Mouse (Mus musculus): ENCODE measurements around the gene St6galnac1. TPM values are rescaled to one million over a fixed set of nuclear protein-coding genes. Genes with fewer than 3 reads are reported as not detected.

St6galnac1 gene
- polyA plus RNA-seq, 1 experiment, result 0.09 TPM

GRCm38 (mm10) chr11:116806136-116807071 lies 31.1 kb upstream of the St6galnac1 start:
- H3K4me3 ChIP-seq (ENCODE audit: control insufficient read depth, low read depth, low read length), result no peak overlapping the region
- H3K27me3 ChIP-seq (ENCODE audit: control insufficient read depth, insufficient read depth, low read length), result no peaks in the 10 kb centered on the region
- H3K36me3 ChIP-seq (ENCODE audit: control insufficient read depth, insufficient read depth, low read length), result no peaks in the 10 kb centered on the region
- no peak for TF ChIP-seq CTCF (IDR thresholded peaks at IDR 0.05; ENCODE audit: control insufficient read depth, insufficient read depth, insufficient replicate concordance, low read depth, low read length)
- no peak for TF ChIP-seq POLR2A (IDR thresholded peaks at IDR 0.05; ENCODE audit: control insufficient read depth, low read depth, low read length)
- peaks cover 5% of the 10 kb centered on the region; the same call in 1 of the 2 replicates for H3K4me1 ChIP-seq (ENCODE audit: control insufficient read depth, insufficient read depth, low read length)
- no peak overlapping the region for H3K27ac ChIP-seq (ENCODE audit: control insufficient read depth, insufficient read depth, low read depth, low read length)

GRCm38 (mm10) chr11:116802709-116803108 lies 27.4 kb upstream of the St6galnac1 start:
- Histone ChIP-seq H3K27me3 (ENCODE audit: control insufficient read depth, insufficient read depth, low read length) (no peaks in the 10 kb centered on the region), H3K4me1 (ENCODE audit: control insufficient read depth, insufficient read depth, low read length) (no peaks in the 10 kb centered on the region), H3K36me3 (ENCODE audit: control insufficient read depth, insufficient read depth, low read length) (no peaks in the 10 kb centered on the region), H3K4me3 (ENCODE audit: control insufficient read depth, low read depth, low read length) (no peak overlapping the region), H3K27ac (ENCODE audit: control insufficient read depth, insufficient read depth, low read depth, low read length) (no peak overlapping the region)
- TF ChIP-seq CTCF (IDR thresholded peaks at IDR 0.05; ENCODE audit: control insufficient read depth, insufficient read depth, insufficient replicate concordance, low read depth, low read length) (no peak), POLR2A (IDR thresholded peaks at IDR 0.05; ENCODE audit: control insufficient read depth, low read depth, low read length) (no peak)

GRCm38 (mm10) chr11:116801106-116801505 lies 25.8 kb upstream of the St6galnac1 start:
- Histone ChIP-seq H3K27me3 (ENCODE audit: control insufficient read depth, insufficient read depth, low read length) (no peaks in the 10 kb centered on the region), H3K4me3 (ENCODE audit: control insufficient read depth, low read depth, low read length) (no peak overlapping the region), H3K4me1 (ENCODE audit: control insufficient read depth, insufficient read depth, low read length) (no peaks in the 10 kb centered on the region), H3K27ac (ENCODE audit: control insufficient read depth, insufficient read depth, low read depth, low read length) (no peak overlapping the region), H3K36me3 (ENCODE audit: control insufficient read depth, insufficient read depth, low read length) (no peaks in the 10 kb centered on the region)
- TF ChIP-seq CTCF (IDR thresholded peaks at IDR 0.05; ENCODE audit: control insufficient read depth, insufficient read depth, insufficient replicate concordance, low read depth, low read length) (no peak), POLR2A (IDR thresholded peaks at IDR 0.05; ENCODE audit: control insufficient read depth, low read depth, low read length) (no peak)

- TF ChIP-seq CTCF (IDR thresholded peaks at IDR 0.05; ENCODE audit: control insufficient read depth, insufficient read depth, insufficient replicate concordance, low read depth, low read length) (no peak), POLR2A (IDR thresholded peaks at IDR 0.05; ENCODE audit: control insufficient read depth, low read depth, low read length) (no peak)
- no peaks in the 10 kb centered on the region for H3K27me3 ChIP-seq (ENCODE audit: control insufficient read depth, insufficient read depth, low read length)
- no peak overlapping the region for H3K27ac ChIP-seq (ENCODE audit: control insufficient read depth, insufficient read depth, low read depth, low read length)
- H3K4me3 ChIP-seq (ENCODE audit: control insufficient read depth, low read depth, low read length), result no peak overlapping the region
- H3K4me1 ChIP-seq (ENCODE audit: control insufficient read depth, insufficient read depth, low read length), result no peaks in the 10 kb centered on the region
- H3K36me3 ChIP-seq (ENCODE audit: control insufficient read depth, insufficient read depth, low read length), result no peaks in the 10 kb centered on the region
Measured at GRCm38 (mm10) chr11:116799364-116799763, 24.1 kb upstream of the St6galnac1 start.

- H3K4me3 ChIP-seq (ENCODE audit: control insufficient read depth, low read depth, low read length), result no peak overlapping the region
Measured at GRCm38 (mm10) chr11:116784221-116784620, 8.9 kb upstream of the St6galnac1 start.

GRCm38 (mm10) chr11:116782737-116783145 lies 7.4 kb upstream of the St6galnac1 start:
- no peak for TF ChIP-seq CTCF (IDR thresholded peaks at IDR 0.05; ENCODE audit: control insufficient read depth, insufficient read depth, insufficient replicate concordance, low read depth, low read length)
- TF ChIP-seq POLR2A (IDR thresholded peaks at IDR 0.05; ENCODE audit: control insufficient read depth, low read depth, low read length), result no peak
- H3K27ac ChIP-seq (ENCODE audit: control insufficient read depth, insufficient read depth, low read depth, low read length), result no peak overlapping the region
- H3K27me3 ChIP-seq (ENCODE audit: control insufficient read depth, insufficient read depth, low read length), result no peaks in the 10 kb centered on the region
- H3K4me3 ChIP-seq (ENCODE audit: control insufficient read depth, low read depth, low read length), result no peak overlapping the region
- H3K36me3 ChIP-seq (ENCODE audit: control insufficient read depth, insufficient read depth, low read length), result no peaks in the 10 kb centered on the region
- no peaks in the 10 kb centered on the region for H3K4me1 ChIP-seq (ENCODE audit: control insufficient read depth, insufficient read depth, low read length)

More at GRCm38 (mm10) chr11:116784221-116784620, 8.9 kb upstream of the St6galnac1 start:
- H3K4me1 ChIP-seq (ENCODE audit: control insufficient read depth, insufficient read depth, low read length), result no peaks in the 10 kb centered on the region
- TF ChIP-seq POLR2A (IDR thresholded peaks at IDR 0.05; ENCODE audit: control insufficient read depth, low read depth, low read length) (no peak), CTCF (IDR thresholded peaks at IDR 0.05; ENCODE audit: control insufficient read depth, insufficient read depth, insufficient replicate concordance, low read depth, low read length) (no peak)
- no peaks in the 10 kb centered on the region for H3K36me3 ChIP-seq (ENCODE audit: control insufficient read depth, insufficient read depth, low read length)
- no peaks in the 10 kb centered on the region for H3K27me3 ChIP-seq (ENCODE audit: control insufficient read depth, insufficient read depth, low read length)
- H3K27ac ChIP-seq (ENCODE audit: control insufficient read depth, insufficient read depth, low read depth, low read length), result no peak overlapping the region

- no peaks in the 10 kb centered on the region for H3K27me3 ChIP-seq (ENCODE audit: control insufficient read depth, insufficient read depth, low read length)
- H3K36me3 ChIP-seq (ENCODE audit: control insufficient read depth, insufficient read depth, low read length), result no peaks in the 10 kb centered on the region
- no peaks in the 10 kb centered on the region for H3K4me1 ChIP-seq (ENCODE audit: control insufficient read depth, insufficient read depth, low read length)
- no peak overlapping the region for H3K27ac ChIP-seq (ENCODE audit: control insufficient read depth, insufficient read depth, low read depth, low read length)
- TF ChIP-seq POLR2A (IDR thresholded peaks at IDR 0.05; ENCODE audit: control insufficient read depth, low read depth, low read length) (no peak), CTCF (IDR thresholded peaks at IDR 0.05; ENCODE audit: control insufficient read depth, insufficient read depth, insufficient replicate concordance, low read depth, low read length) (no peak)
- H3K4me3 ChIP-seq (ENCODE audit: control insufficient read depth, low read depth, low read length), result no peak overlapping the region
Measured at GRCm38 (mm10) chr11:116773205-116773604, 2.1 kb downstream of the St6galnac1 start.
